Mouse (Mus musculus): ENCODE data around the gene Srm.

Gene Srm

GRCm38 (mm10) chr4:148591171-148591630 is at the start of gene Srm:
Gene Srm (plus strand): TSS chr4:148591503.
- DNase-seq (ENCODE audit: low read depth, low spot score): peak; percentile 97

GRCm38 (mm10) chr4:148549106-148549505 is 42.2 kb upstream of the Srm start:
- DNase-seq (ENCODE audit: low read depth, low spot score): no peak

GRCm38 (mm10) chr4:148557766-148558165 is 33.5 kb upstream of the Srm start:
- no peak for DNase-seq (ENCODE audit: low read depth, low spot score)

GRCm38 (mm10) chr4:148558297-148559000 is 32.9 kb upstream of the Srm start, which contains the start of gene Exosc10:
Gene Exosc10 (plus strand): TSS chr4:148558429.
- DNase-seq (ENCODE audit: low read depth, low spot score): peak; percentile 96

- DNase-seq (ENCODE audit: low read depth, low spot score): no peak
Measured at GRCm38 (mm10) chr4:148562676-148563075, 28.6 kb upstream of the Srm start.

GRCm38 (mm10) chr4:148563595-148563994 is 27.7 kb upstream of the Srm start:
- DNase-seq (ENCODE audit: low read depth, low spot score): no peak

GRCm38 (mm10) chr4:148570138-148570537 is 21.2 kb upstream of the Srm start:
- DNase-seq (ENCODE audit: low read depth, low spot score): no peak

- no peak for DNase-seq (ENCODE audit: low read depth, low spot score)
Measured at GRCm38 (mm10) chr4:148570693-148571295, 20.5 kb upstream of the Srm start.

GRCm38 (mm10) chr4:148573222-148573621 is 18.1 kb upstream of the Srm start:
- no peak for DNase-seq (ENCODE audit: low read depth, low spot score)

GRCm38 (mm10) chr4:148580765-148581164 is 10.5 kb upstream of the Srm start:
- no peak for DNase-seq (ENCODE audit: low read depth, low spot score)

GRCm38 (mm10) chr4:148581422-148581821 is 9.9 kb upstream of the Srm start:
- no peak for DNase-seq (ENCODE audit: low read depth, low spot score)

GRCm38 (mm10) chr4:148583257-148583656 is 8.0 kb upstream of the Srm start:
- DNase-seq (ENCODE audit: low read depth, low spot score): no peak

- DNase-seq (ENCODE audit: low read depth, low spot score): no peak
Measured at GRCm38 (mm10) chr4:148586648-148587047, 4.7 kb upstream of the Srm start.

- no peak for DNase-seq (ENCODE audit: low read depth, low spot score)
Measured at GRCm38 (mm10) chr4:148588793-148589192, 2.5 kb upstream of the Srm start.

- no peak for DNase-seq (ENCODE audit: low read depth, low spot score)
Measured at GRCm38 (mm10) chr4:148589565-148589964, 1.7 kb upstream of the Srm start.

GRCm38 (mm10) chr4:148590421-148591170 is 707 bp upstream of the Srm start:
- DNase-seq (ENCODE audit: low read depth, low spot score): peak; percentile 25

GRCm38 (mm10) chr4:148591637-148592380 is 506 bp downstream of the Srm start:
- DNase-seq (ENCODE audit: low read depth, low spot score): no peak

- DNase-seq (ENCODE audit: low read depth, low spot score): no peak
Measured at GRCm38 (mm10) chr4:148593996-148594395, 2.7 kb downstream of the Srm start.

- DNase-seq (ENCODE audit: low read depth, low spot score): no peak
Measured at GRCm38 (mm10) chr4:148595916-148596315, 4.6 kb downstream of the Srm start.

- no peak for DNase-seq (ENCODE audit: low read depth, low spot score)
Measured at GRCm38 (mm10) chr4:148596731-148597130, 5.4 kb downstream of the Srm start.

- no peak for DNase-seq (ENCODE audit: low read depth, low spot score)
Measured at GRCm38 (mm10) chr4:148598826-148599225, 7.5 kb downstream of the Srm start.

GRCm38 (mm10) chr4:148600316-148600715 is 9.0 kb downstream of the Srm start:
- DNase-seq (ENCODE audit: low read depth, low spot score): no peak

Measured in CD4-positive, CD25-positive, alpha-beta regulatory T cell, adult 2 months (primary cell).